Mouse (Mus musculus) frontal cortex, postnatal 14 days (tissue): Measurements from ENCODE around the gene Nsl1.

Source experiments
- DNase-seq, 2 experiments: peaks; one replicate each; pipeline ENCODE4 v3.0.0; 2022; ENCODE audit warnings: low spot score in 2 of 2

Nsl1 gene

DNA sequence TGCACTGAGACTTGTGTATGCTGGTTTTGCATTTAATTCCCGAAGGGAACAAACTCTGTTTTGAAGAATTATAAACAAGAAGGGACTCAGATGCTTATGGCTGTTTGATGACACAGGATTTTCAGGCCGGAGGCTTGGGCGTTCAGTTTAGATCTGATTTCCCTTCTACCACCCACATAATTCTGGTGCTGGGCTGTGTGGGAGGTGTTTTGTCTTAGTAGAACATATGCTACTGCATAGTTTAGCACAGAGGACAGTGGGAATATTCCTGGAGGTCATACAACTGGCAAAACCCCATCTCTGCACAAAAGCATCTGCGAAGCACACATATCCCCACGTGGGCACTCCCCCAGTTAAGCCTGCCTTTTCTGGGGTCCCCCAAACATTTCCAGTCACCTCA lies 30.8 kb downstream of the Nsl1 start:
- peak in 1 of 2 experiments; percentile 32 for DNase-seq

DNA sequence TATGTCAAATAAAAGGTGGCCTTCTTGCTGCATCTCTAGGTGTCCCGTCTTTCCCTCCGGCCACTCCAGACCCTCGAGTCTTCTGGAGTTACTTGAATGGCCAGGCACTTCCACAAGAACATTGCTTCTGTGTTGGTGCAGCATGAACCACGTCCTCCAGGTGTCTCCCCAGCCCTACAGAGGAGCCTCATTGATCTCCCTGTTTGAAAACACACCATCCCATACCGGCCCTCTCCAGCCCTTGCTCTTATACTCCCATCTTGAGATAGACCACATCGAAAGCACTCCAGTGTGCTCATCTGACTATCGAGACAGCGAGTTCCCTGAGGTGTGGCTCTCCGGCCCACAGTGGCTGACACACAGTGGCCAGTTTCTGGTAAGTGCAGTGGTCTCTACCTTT lies 32.2 kb downstream of the Nsl1 start:
- DNase-seq: no peak

DNA sequence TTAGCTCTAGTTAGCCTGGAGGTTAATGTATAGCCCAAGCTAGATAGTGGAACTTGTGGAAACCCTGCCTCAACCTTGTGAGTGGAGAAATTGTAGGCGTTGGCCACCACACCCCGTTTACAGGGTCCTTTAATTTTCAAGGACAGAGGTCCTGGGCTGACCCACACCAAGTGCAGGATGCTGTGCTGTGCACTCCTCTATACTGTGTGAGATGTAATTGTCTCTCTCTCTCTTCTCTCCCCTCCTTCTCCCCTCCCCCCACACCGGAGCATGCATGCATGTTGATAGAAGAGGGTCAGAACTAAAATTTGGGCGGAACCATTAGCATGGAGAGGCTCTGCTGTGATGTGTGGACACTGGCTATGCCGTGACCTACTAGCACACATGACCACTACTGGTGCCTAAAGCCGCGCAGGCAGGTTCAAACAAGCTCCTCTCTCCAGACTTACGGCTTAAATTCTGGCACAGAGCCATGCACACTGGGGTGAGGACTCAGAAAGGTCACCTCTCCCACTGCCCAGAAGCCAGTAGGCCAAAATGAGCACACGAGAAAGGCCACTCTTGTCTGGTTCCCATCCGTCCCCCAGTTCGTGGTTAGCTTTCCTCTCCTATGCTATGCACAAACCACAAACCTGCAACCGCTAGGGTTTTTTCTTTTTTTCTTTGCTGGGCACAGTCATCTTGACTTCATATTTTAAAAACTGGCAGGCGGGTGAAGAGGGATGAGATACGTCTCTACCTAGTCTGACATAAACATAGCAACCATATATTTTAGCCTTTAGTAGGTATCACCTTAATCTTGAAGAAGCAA lies 34.3 kb downstream of the Nsl1 start:
- no peak for DNase-seq

DNA sequence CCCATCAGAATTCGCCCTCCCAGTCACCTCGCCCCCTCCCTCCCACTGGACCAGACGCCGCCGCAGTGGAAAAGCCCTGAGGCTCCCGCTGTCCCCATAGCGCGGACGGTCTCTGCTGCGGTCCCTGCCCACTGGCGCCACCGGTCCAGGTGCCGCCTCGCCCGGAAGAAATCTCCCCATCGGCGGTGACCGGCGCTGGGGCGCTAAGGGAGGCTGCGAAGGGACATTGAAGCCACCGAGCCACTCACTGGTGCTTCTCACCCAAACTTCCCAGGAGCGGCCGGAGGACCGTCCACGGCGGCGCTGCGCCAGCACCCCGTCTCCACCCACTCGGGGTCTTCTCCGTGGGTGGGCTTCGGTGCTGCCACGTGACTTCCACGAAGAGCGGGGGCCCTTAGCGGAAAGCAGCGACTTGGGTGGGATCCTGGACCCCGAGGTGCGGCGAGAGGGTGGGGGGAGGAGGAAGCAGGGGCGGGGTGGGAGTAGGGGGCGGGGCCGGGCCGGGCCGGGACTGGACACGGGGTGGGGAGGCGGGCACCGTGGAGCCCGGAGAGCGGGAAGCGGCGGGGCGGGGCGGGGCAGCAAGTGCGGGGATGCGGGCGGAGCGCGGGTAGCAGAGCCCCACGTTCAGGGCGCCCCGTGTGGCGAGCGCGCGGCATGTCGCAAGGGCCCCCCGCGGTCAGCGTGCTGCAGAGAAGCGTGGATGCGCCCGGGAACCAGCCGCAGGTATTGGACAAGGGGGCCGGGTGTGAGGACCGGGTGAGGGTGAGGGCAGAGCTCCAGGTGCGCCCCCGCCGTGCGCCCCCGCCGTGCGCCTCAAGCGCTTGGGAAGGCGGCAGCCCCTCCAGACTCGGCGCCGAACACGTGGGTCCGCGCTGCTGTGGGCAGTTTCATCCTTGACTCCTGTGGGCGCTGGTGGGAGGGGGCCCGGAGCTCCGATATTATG lies 35.3 kb downstream of the Nsl1 start, which contains the start of gene Batf3:
Gene Batf3 (plus strand): TSS at position 46 of the 946 bp plus-strand sequence.
- no peak for DNase-seq

DNA sequence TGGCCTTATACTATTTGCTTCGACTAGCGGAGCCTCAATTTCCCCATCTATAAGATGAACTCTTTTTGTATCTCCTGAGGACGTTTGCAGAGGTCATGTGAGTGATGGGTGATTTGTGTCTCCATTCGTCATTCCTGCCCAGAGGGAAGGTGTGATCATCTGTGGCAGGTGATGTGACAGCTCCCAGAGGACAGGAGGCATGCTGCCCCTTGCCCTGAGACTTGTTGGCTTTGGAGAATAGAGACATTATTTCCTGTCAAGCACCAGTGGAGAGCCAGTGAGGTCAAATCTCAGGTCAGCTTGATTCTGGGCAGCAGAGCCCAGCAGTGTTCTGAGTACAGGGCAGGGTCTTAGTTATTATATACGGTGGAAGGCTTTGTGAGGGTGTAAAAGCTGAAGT lies 36.3 kb downstream of the Nsl1 start:
- no peak for DNase-seq

DNA sequence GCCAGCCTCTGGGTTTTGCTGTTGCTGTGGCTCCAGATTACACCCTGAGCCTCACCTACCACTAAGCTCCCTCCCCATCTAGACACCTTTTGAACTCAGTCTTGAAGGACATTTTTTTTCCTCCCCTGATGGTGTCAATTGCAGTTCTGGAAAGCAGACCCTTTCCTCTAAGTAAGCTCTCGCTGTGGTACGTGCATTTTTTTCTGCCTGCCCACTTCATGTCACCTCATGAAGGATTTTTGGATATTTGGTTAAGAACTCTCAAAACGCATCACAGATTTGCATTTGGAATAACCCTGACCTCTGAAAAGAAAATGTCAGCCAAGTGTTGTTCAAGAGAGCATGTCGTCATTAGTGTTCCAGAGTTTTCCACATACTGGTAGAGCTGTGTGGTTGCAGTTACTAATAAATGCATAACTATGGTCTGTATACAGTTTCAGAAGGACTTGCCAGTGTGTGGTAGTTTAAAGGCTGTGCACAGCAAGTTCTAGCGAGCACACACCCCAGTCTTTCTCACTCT lies 37.0 kb downstream of the Nsl1 start:
- DNase-seq: no peak

DNA sequence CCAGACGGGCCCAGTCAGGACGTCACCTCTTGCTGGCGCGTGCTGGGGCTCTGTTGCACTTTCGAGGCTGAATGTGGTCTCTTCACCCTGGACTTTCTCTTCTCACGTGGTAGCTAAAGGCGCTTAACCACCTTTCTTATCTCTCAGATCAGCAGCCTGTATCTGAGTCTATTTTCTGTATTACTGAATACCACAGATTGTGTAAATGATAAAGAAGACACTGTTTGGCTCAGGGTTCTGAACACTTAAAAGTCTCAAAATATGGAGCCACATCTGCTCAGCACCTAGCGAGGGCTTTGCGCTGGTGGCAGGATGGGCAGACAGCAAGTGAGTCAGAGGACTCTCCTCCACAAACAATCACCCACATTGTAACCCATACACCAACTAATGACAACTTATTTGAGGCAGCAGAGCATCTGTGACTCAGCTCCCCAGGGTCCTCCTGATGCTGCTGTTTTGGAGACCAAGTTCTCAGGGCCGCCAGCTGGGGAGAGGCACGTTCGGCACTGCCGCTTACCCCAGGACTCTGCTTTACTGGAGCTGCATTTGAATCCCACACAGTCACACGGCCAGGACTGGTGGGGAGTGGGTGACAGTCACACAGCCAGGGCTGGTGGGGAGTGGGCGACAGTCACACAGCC lies 40.0 kb downstream of the Nsl1 start:
- DNase-seq: no peak

DNA sequence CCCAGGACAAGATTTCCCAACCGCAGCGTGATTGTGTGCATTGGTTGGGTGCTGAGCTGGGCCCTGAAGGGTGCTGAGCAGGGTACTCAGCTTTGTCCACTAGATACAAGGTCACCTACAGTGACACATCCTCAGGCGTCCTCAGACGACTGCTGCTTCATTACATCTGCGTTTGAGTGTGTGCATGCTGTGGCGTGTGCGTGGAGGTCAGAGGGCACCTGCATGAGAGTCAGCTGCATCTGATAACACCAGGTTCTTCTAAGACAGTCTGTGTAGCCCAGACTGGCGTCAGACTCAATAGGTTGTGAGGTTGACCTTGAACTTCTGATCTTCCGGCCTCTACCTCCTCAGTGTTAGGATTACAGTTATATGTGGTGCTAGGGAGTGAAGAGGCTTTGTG lies 42.4 kb downstream of the Nsl1 start:
- DNase-seq: no peak

DNA sequence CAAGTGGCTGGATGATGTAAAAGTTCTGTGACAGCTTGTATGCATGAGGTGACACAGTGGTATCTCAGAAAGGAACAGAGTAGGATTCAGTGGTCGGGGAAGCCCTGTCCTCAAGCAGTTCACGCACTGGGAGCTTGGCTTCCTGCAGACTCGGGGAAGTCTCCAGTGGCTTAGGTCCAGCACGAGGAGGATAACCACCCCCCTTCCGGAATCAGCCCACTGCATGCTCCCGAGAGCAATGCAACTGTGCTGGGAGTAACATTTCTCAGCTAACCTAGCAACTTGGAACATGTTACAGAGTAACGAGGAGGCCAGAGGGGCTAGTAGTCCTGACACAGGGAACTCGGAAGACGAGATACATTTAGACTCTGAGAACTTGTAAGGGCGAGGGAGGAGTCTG lies 44.5 kb downstream of the Nsl1 start:
- no peak for DNase-seq

DNA sequence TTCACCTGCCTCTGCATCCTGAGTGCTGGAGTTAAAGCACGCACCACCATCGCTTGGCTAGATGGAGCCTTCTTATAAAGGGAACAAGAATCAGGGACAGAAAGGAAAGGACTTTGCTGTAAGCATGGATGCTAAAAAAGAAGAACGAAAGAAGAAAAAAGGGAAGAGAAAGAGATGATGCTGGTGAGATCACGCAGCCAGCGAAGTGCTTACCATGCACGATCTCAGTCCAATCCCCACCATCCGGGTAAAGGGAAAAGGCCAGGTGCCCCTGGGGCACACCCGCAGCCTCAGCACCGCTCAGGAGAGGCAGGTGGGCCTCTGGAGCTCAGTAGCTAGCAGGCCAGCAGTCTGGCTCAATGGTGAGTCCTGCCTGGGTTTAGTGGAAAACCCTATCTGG lies 47.1 kb downstream of the Nsl1 start:
- DNase-seq: no peak

DNA sequence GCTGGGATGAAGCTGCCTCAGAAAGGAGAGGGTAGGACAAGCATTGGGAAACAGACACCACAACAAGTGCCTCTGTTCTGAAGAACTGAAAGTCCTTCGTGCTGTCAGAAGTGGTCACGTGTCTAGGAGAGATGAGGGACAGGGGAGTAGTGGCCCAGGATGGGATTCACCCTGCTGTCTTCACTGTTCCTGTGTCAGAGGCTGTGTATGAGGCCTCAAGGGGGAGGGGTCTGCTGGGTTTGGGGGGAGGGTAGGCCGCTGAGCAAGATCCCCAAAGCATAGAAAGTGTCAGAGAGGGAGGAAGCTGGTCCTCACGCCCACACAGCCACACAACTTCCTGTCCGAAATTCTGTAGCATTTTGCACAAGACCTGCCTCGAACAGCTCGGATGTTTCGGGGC lies 48.3 kb downstream of the Nsl1 start:
- no peak for DNase-seq

DNA sequence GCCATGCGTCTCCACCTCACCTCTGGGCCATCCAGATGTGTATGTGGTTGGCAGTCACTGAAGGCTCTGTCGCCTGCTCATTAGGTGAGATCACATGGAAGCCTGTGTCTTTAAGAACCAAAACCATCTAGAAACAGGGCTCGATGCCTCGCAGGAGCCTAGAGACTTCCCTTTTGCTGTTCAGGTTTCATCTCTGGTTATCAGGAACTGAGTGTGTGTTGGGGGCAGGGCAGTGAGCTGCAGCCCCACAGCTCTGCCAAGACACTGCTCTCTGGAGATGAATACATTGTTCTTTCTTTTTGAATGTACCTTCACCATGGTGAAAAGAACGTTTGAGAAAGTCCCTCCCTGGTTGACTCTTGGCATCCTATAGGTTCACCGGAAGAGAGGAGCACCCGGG lies 52.1 kb downstream of the Nsl1 start:
- no peak for DNase-seq

DNA sequence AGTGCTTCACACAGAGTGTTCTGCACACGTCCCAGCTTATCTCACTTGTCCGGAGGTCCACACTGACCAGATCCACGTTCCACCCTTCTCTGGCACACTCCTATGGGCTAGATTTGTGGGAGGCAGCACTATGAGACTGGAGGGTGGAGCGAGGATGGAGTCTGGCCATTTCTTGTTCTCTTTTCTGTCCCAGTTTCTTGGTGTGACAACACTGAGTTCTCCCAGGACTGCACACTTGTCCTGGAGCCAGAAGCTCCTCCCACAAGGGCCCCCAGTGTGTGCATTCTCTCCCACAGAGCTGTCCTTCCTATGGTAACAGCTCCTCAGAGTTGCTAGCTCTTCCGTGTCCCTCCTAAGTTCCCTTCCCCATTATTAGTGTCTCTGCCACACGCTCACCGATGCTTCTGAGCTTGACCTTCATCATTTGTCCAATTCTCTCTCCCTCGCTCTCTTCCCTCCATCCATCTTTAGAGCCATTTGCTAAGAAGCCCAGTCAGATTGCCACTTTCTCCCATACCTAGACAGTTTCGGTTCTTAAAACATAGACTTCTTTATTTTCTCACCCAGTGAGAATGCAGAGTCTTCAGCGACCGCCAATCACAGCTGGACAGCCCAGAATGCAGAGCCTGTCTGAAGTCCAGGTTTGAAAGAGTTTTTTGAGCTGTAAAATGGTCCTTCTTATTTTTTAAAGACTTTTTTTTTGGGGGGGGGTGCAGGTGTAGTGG lies 52.9 kb downstream of the Nsl1 start:
- DNase-seq: no peak

DNA sequence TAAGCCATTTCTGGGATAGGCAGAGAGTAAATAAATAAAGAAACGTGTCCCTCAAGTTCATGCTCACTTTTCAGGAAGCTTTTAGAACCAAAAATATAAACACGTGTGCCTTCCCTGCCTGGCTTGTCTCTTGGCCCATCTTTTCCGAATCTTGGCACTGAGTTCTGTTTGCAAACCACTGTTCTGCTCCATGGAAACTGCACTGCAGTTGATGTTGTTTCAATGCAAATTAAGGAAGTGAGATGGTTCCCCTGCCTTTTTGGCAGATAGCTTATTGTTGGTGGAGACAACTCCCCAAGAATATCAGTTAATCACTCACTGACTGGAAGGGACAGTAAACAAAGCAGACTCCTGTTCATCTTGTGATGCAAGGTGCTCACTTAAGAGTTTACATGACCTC lies 59.9 kb downstream of the Nsl1 start:
- DNase-seq: no peak

DNA sequence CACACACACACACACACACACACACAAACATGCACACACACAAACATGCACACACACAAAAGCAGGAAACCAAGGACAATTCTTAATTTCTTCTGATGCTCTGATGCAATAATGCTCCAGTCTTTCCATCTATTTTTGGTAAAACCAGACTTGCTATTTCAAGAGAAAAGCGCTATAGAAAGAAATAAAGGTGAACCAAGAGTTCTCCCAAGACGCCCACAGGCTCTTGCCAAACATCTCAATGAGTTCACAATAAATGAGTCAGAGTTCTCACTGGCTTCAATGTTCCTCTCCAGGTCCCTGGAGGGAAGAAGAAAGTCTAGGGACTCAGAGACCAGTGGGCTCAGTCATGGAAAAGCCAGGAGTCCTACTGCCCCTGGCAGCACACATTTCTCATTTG lies 60.9 kb downstream of the Nsl1 start:
- no peak for DNase-seq

DNA sequence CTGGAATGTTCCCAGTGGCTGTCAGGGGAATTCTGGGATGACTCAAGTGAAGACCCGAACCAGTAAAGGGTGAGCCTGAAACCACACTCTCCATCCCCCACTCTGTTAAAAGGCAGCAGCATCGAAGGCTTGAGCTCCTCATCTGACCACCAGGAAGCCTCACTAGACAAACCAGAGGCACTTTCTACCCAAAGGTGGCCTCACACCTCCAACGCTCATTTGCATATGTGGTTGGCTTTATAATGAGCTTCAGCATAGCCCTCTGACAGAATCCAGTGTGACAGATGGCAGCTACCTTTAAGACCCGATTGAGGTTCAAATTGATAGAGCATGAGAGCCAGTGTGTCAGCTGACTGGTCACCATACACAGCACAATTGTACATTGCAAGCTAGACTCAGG lies 61.5 kb downstream of the Nsl1 start:
- no peak for DNase-seq

DNA sequence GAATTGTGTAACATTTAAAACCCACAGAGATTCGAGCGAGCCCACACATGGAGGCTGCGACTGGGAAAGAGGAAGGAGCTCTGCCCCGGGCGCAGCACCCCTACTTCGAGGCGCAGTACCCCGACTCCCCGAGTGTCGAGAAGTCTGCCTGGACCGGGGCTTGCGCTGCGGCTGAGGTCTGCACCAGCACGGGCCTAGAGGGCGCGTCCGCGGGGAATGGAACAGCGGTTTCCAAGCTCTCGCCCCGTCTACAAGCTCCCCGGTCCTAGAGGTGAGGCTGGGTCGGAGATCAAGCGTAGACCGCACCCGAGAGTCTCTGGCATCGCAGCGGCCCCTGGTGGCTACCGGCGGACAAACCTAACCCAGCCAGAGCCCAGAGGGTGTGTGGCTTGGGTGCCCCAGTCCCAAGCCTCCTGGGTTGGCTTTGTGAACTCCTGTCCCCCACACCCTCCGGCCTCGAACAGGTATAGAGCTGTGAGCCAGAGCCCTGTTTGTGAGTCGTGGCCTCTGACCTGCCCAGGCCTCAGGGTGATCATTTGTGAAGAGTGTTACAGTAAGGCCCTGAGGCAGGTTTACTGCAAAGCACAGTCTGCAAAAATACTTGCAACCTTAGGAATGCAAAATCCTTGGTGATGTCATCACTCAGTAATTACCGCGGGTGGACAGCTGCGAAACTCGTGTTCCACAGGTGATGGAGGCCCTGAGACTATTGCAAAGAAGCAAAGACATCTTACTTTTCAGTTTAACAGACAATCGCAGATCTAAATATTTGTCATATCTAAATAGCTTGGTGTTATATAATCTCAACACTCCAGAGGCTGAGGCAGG lies 63.2 kb downstream of the Nsl1 start:
- peak in 1 of 2 experiments; percentile 30 for DNase-seq

DNA sequence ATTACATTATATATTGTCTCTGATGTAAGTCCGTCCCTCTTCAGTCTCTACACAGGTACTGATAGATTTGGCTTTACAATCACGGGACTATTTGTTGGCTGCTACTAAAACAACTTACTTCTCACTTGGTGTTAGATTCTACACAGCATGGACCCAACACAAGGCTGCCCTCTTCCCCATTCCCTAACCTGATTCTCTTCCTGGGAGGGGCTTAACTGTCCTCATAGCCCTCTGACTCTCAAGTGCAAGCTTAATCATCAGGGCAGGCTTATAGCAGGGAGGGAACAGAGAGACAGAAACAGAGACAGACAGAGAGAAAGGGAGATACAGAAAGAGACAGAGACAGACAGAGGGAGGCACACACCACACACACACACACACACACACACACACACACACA lies 68.9 kb downstream of the Nsl1 start:
- DNase-seq: no peak

DNA sequence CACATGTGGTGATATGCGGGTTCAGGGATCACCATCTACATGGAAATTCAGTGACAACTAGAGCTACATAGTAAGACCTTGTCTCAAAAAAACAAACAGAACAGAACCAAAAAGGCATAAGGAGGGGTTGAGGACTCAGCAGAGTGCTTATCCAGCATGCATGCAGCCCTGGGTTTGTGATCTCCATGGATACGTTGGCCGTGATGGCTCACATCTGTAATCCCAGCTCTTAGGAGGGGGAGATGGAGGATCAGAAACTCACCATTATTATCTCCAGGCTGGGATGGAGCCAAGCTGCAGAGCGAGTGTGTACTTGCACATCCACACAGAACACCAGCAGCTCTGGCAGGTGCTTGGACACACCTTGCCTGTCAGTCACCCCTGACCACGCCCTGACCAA lies 69.4 kb downstream of the Nsl1 start:
- DNase-seq: no peak

DNA sequence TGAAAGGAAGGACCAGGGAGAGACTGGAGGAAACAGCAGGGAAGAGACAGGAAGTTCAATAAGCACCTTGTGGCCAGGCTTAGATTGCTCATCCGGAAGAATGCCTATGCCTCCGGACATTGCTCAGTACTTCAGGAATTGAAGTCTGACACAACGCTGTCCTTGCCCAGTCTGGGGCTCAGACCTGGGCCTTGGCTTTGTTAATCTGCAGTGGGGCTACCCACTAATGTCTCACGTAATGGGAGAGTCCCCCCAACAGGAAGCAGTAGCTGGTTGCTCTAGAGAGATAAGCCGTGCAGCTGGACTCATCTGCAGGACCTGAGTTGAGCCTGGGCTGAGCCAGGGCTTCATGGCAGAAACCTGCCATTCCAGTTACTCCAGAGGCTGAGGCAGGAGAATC lies 70.1 kb downstream of the Nsl1 start:
- no peak for DNase-seq

DNA sequence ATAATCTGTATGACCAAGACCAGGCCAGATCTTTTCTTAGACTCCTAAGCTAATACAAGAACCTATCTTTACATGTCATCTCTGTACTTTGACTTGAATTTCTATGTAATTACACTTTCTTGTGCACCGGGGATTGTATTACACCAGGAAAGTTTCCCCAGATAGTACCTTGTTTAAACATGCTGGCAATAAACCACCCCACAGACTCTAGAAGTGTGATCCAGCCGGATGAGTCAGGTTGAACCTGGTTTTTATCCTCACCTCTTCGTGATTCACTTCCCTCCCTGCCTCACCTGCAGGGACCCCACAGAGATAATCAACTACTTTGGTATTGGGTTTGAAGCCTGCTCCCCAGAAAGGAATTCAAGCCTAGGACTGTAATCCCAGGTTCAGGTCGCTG lies 72.6 kb downstream of the Nsl1 start:
- DNase-seq: no peak
